Mouse (Mus musculus): ENCODE results near the gene Ppp2r3a.

Ppp2r3a gene

GRCm38 (mm10) chr9:101074332-101075021 is 177.1 kb downstream of the Ppp2r3a start:
- peak; percentile 34 for DNase-seq (ENCODE audit: low spot score)

DNA sequence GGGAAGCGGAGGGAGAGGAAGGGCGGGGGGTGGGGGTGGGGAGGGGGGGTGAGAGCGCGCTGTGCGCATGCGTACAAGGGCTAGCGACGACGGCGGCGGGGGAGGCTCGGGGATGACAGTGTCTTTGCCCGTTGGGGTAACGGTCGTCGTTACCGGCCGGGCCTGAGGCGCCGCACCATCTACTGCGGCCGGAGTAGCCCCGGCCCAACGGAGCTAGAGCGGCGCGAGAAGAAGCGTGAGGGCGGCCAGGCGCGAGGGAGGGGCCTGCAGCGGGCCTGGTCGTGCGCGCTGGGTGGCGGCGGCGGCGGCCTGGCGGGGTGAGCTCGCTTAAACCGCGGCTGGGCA is 177.6 kb downstream of the Ppp2r3a start, which contains the start of gene Msl2:
Gene Msl2, plus strand, starts transcription at position 115 of the 345 bp plus-strand sequence.
- DNase-seq (ENCODE audit: low spot score): no peak

- peak; percentile 96 for DNase-seq (ENCODE audit: low spot score)
These were observed 178.3 kb downstream of the Ppp2r3a start for GRCm38 (mm10) chr9:101073041-101073986.

GRCm38 (mm10) chr9:101072506-101072905 is 179.1 kb downstream of the Ppp2r3a start:
- DNase-seq (ENCODE audit: low spot score): no peak

DNA sequence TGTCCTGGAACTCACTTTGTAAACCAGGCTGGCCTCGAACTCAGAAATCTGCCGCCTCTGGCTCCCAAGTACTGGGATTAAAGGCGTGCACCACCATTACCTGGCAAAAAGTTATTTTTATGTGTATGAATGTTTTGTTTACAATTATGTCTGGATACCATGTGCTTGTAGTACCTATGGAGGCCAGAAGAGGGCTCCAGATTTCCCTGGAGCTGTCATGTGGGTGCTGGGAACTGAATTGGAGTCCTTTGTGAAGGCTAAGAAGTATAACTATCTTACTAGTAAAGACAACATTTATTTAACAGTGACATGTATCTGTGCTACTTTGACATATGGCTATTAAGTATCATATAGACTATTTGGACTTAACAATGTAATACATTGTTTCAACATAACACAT is 181.8 kb downstream of the Ppp2r3a start:
- DNase-seq (ENCODE audit: low spot score): no peak

DNA sequence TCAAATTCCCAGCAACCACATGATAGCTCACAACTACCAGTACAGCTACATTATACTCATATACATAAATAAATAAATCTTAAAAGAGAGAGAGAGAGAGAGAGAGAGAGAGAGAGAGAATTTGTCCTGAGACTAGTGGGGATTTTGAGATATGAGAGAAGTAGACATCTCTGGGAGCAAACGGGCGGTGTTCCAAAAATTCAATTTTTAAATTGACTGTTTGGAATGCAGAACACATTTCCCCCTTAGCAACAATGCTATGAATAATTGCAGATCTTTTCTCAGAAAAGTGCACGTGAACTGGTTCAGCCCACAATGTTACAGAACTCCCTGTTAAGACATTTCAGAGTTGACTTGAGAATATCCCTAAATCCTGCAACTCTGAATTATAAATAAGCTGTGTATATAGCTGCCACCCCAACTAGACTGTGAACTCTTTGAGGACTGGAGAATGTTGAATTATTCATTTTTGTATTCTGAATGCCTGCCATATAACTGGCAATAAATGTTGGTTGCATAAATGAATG is 186.5 kb downstream of the Ppp2r3a start:
- DNase-seq (ENCODE audit: low spot score): no peak

- DNase-seq (ENCODE audit: low spot score): no peak
These were observed 189.3 kb downstream of the Ppp2r3a start for GRCm38 (mm10) chr9:101062253-101062780.

- DNase-seq (ENCODE audit: low spot score): no peak
These were observed 190.6 kb downstream of the Ppp2r3a start for GRCm38 (mm10) chr9:101061035-101061434.

GRCm38 (mm10) chr9:101057156-101057555 is 194.4 kb downstream of the Ppp2r3a start:
- no peak for DNase-seq (ENCODE audit: low spot score)

Data from urinary bladder, postnatal 10 days (tissue).